Mouse (Mus musculus): ENCODE data around the gene Kcne3. TPM values are rescaled to one million over a fixed set of nuclear protein-coding genes. Genes with fewer than 3 reads are reported as not detected.

Gene Kcne3
- total RNA-seq (2021) = under 1 TPM; 0.59 TPM

GRCm38 (mm10) chr7:100176269-100176668 is at the start of gene Kcne3:
Gene Kcne3 (plus strand): TSS chr7:100176502.
- DNase-seq (ENCODE audit: extremely low spot score in 1 of 2, low spot score in 1 of 2) = no peak

GRCm38 (mm10) chr7:100126514-100126913 is 49.8 kb upstream of the Kcne3 start:
- DNase-seq (ENCODE audit: extremely low spot score in 1 of 2, low spot score in 1 of 2) = no peak

GRCm38 (mm10) chr7:100128262-100129041 is 47.9 kb upstream of the Kcne3 start:
- no peak for DNase-seq (ENCODE audit: extremely low spot score in 1 of 2, low spot score in 1 of 2)

GRCm38 (mm10) chr7:100130592-100130991 is 45.7 kb upstream of the Kcne3 start:
- DNase-seq (ENCODE audit: extremely low spot score in 1 of 2, low spot score in 1 of 2) = no peak

- DNase-seq (ENCODE audit: extremely low spot score in 1 of 2, low spot score in 1 of 2) = no peak
These were observed 43.9 kb upstream of the Kcne3 start for GRCm38 (mm10) chr7:100132379-100132778.

GRCm38 (mm10) chr7:100137038-100137437 is 39.3 kb upstream of the Kcne3 start:
- DNase-seq (ENCODE audit: extremely low spot score in 1 of 2, low spot score in 1 of 2) = no peak

- DNase-seq (ENCODE audit: extremely low spot score in 1 of 2, low spot score in 1 of 2) = no peak
These were observed 38.2 kb upstream of the Kcne3 start for GRCm38 (mm10) chr7:100138075-100138474.

- no peak for DNase-seq (ENCODE audit: extremely low spot score in 1 of 2, low spot score in 1 of 2)
These were observed 35.7 kb upstream of the Kcne3 start for GRCm38 (mm10) chr7:100140591-100140990.

GRCm38 (mm10) chr7:100148586-100148985 is 27.7 kb upstream of the Kcne3 start:
- DNase-seq (ENCODE audit: extremely low spot score in 1 of 2, low spot score in 1 of 2) = no peak

GRCm38 (mm10) chr7:100150086-100150485 is 26.2 kb upstream of the Kcne3 start:
- no peak for DNase-seq (ENCODE audit: extremely low spot score in 1 of 2, low spot score in 1 of 2)

- DNase-seq (ENCODE audit: extremely low spot score in 1 of 2, low spot score in 1 of 2) = no peak
These were observed 25.7 kb upstream of the Kcne3 start for GRCm38 (mm10) chr7:100150626-100151025.

- no peak for DNase-seq (ENCODE audit: extremely low spot score in 1 of 2, low spot score in 1 of 2)
These were observed 18.6 kb upstream of the Kcne3 start for GRCm38 (mm10) chr7:100157669-100158068.

- peak; percentile 77 to 87 for DNase-seq (ENCODE audit: extremely low spot score in 1 of 2, low spot score in 1 of 2)
These were observed 17.0 kb upstream of the Kcne3 start, which contains the start of gene Lipt2 for GRCm38 (mm10) chr7:100159105-100159841. Gene Lipt2 (plus strand): TSS chr7:100159277.

- no peak for DNase-seq (ENCODE audit: extremely low spot score in 1 of 2, low spot score in 1 of 2)
These were observed 16.3 kb upstream of the Kcne3 start for GRCm38 (mm10) chr7:100160006-100160405.

- no peak for DNase-seq (ENCODE audit: extremely low spot score in 1 of 2, low spot score in 1 of 2)
These were observed 12.8 kb upstream of the Kcne3 start for GRCm38 (mm10) chr7:100163506-100163905.

GRCm38 (mm10) chr7:100168654-100169053 is 7.6 kb upstream of the Kcne3 start:
- DNase-seq (ENCODE audit: extremely low spot score in 1 of 2, low spot score in 1 of 2) = no peak

GRCm38 (mm10) chr7:100170756-100171155 is 5.5 kb upstream of the Kcne3 start:
- no peak for DNase-seq (ENCODE audit: extremely low spot score in 1 of 2, low spot score in 1 of 2)

- DNase-seq (ENCODE audit: extremely low spot score in 1 of 2, low spot score in 1 of 2) = peak in 1 of 2 experiments; percentile 23
These were observed 2.0 kb downstream of the Kcne3 start for GRCm38 (mm10) chr7:100178016-100178890.

GRCm38 (mm10) chr7:100178891-100179233 is 2.6 kb downstream of the Kcne3 start:
- no peak for DNase-seq (ENCODE audit: extremely low spot score in 1 of 2, low spot score in 1 of 2)

- DNase-seq (ENCODE audit: extremely low spot score in 1 of 2, low spot score in 1 of 2) = no peak
These were observed 3.1 kb downstream of the Kcne3 start for GRCm38 (mm10) chr7:100179394-100179793.

Data from layer of hippocampus, postnatal 25 days (tissue).